Mouse (Mus musculus): Measurements from ENCODE around the gene Mup11.
"Not testable (repeated sequence)": the region's sequence is repeated elsewhere in the genome, so short reads cannot be mapped to it uniquely, and the experiment has no call there.

Mup11 gene

DNA sequence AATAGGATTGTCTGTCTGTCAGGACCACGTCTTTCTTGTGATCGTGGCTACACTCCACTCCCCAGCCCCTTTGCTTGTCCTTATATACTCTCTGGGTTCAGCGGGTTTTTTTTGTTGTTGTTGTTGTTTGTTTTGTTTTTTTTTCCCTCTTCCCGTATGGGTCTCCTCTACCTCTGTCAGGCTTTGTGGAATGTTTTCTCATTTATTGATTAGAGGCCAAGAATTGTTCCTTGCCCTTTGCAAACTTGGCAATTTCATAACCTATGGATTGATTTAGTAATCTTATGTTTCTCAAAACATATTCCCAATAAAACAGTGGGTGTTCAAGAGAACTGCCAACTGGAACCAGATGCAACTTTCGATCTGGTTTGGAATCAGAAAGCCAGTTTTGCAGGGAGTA lies at the start of gene Mup11:
TSS of gene Mup11 (minus strand) at position 101 of the 400 bp plus-strand sequence.
- not testable (repeated sequence) for DNase-seq (ENCODE audit: low spot score)
